Mouse (Mus musculus) left cerebral cortex, postnatal 10 days (tissue): Measurements from ENCODE around the gene Micall2. TPM values are rescaled to one million over a fixed set of nuclear protein-coding genes. Genes with fewer than 3 reads are reported as not detected.
"Not testable (repeated sequence)": the region's sequence is repeated elsewhere in the genome, so short reads cannot be mapped to it uniquely, and the experiment has no call there.

Experiments
- DNase-seq, 2 experiments: peaks; one replicate each; pipeline ENCODE4 v3.0.0; 2021 to 2022; ENCODE audit warnings: low spot score in 2 of 2, mixed read lengths in 1 of 2; ENCODE audit errors: extremely low spot score in 1 of 2
- intact Hi-C: fragments of 180-260 bp; cut with DNase I; formaldehyde crosslinking; loops from one replicate; pipeline ENCODE4 v1.15.1; 2025
- total RNA-seq, 2 experiments: library from RNA; stranded (reverse); gene quantifications; 2 replicates each; pipeline ENCODE4 v1.2.3; 2021

The Micall2 gene
- 1 to 10 TPM; 4.3 to 4.6 TPM for total RNA-seq

GRCm38 (mm10) chr5:139735677-139736503 is at the start of gene Micall2:
Gene Micall2 (minus strand): TSS chr5:139736336.
- intact Hi-C loops, result no loop called here
- DNase-seq, result peak; percentile 86 to 94

DNA sequence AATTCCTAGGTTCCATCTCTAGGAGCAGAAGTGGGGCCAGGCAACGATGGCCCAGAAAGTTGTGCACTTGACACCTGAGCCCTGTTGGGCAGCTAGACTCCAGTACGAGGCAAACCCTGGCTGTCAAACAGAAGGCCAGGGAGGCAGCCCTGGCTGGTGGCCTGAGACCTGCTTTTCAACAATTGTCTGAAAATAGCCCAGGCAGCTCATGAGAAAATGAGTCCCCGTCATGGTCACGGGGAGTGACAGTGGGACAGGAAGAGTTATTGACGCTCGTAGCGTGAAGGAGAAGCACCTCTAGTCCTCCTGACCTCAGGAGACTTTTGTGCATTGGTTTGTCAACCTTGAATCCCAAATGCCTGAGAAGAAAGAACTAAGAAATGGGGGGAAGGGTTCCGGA is 45.3 kb upstream of the Micall2 start:
- no peak for DNase-seq
- intact Hi-C loops, result no loop called here

DNA sequence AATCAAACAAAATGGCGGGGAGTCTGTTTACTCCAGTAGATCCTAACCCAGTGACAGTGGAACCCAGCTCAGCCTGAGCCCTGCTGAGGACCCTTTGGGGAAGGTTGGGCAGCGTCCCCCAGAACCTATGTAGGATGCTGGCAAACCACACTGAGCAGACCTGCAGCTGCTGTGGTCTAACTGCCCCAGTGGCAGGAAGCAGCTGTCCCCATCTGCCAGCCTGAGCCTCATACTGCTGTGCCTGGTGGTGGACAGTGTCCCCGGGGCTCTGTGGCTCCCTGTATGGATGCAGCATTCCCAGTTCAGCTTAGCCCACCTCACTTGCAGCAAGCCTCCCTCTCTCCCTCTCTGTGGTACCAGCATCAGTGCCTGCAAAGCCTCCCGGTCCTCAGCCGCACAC is 40.8 kb upstream of the Micall2 start:
- no peak for DNase-seq
- intact Hi-C loops, result no loop called here

- intact Hi-C loops, result no loop called here
- peak; percentile 96 for DNase-seq
Observed at GRCm38 (mm10) chr5:139775216-139775926, 39.2 kb upstream of the Micall2 start, which contains the start of gene Ints1. Gene Ints1 (minus strand): TSS chr5:139775674.

DNA sequence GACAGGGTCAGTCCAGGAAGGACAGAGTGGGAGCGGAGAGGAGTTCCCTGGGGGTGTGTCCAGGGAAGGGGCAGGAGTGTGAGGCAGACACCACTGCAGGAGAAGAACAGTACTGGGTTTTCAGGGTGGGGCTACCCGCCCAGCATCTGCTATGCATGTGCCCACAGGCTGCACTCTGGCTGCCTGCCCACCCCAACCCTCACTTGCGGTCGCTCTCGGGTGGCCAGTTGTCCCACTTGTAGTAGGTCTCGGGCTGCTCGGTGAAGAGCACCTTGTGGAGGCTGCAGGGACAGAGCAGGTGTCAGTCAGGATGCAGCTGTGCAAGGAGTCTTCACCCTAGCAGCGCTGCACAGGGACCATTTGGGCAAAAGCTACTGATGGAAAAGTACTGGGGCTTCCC is 32.1 kb upstream of the Micall2 start:
- intact Hi-C loops, result no loop called here
- DNase-seq, result peak in 1 of 2 experiments; percentile 41

DNA sequence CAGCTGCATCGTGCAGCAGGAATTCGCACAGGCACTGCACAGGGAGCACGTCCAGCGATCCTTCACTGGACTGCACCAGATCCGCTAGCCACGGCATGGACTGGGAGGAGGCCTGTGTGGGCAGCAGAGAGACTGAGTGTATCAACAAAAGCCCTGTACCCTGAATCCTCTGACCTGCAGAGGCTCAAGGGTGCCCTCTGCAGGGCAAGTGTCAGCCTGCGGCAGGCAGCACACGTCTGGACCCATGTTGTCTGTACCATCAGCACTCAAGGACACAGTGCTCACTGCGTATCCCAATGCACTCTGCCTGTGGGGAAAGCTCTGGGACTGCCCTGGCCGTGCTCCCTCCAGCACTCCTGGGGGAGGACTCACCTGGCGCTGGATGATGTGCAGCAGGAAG is 28.2 kb upstream of the Micall2 start:
- intact Hi-C loops, result no loop called here

DNA sequence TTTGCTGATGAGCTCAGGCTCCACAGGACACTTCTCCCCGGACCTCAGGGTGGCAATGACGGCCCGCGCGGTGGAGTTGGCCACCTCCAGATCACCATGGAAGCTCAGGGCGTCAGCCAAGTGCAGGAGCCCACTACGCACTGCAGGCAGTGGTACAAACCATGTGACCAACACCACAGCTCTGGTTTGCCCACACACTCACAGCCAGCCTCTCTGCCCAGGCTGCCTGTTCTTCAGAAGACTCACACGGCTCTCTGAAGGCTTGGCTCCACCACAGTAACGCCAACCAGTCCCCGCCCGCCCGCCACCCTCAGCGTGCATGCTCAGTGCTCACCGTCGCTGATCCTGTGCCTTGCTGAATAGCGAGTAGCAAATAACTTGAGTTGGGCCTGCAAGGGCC is 22.0 kb upstream of the Micall2 start:
- intact Hi-C loops, result no loop called here
- DNase-seq, result peak in 1 of 2 experiments; percentile 47

More for the DNA sequence above, 28.2 kb upstream of the Micall2 start:
- peak in 1 of 2 experiments; percentile 36 for DNase-seq

GRCm38 (mm10) chr5:139756586-139756985 is 20.4 kb upstream of the Micall2 start:
- intact Hi-C loops, result no loop called here
- DNase-seq, result peak in 1 of 2 experiments; percentile 52

DNA sequence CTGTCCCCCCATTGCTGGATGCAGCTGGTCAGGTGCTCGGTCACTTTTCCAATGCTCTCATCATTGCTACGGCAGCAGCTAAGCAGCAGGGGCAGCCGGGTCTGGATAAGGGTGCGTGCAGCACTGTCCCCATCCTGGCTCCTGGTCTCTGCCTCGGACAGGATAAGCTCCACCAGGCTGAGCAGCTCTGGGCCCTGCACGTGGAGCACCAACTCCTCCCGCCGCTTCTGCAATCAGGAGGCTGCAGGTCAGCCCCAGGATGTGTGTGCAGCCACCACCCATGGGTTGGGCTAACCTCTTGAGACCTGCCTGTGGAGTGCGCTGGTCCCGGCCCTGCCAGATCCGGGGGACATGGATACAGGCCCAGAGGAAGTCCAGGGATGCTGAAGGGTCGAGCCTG is 20.0 kb upstream of the Micall2 start:
- peak in 1 of 2 experiments; percentile 26 for DNase-seq
- intact Hi-C loops, result no loop called here

GRCm38 (mm10) chr5:139754753-139755152 is 18.6 kb upstream of the Micall2 start:
- intact Hi-C loops, result no loop called here
- peak; percentile 34 to 78 for DNase-seq

DNA sequence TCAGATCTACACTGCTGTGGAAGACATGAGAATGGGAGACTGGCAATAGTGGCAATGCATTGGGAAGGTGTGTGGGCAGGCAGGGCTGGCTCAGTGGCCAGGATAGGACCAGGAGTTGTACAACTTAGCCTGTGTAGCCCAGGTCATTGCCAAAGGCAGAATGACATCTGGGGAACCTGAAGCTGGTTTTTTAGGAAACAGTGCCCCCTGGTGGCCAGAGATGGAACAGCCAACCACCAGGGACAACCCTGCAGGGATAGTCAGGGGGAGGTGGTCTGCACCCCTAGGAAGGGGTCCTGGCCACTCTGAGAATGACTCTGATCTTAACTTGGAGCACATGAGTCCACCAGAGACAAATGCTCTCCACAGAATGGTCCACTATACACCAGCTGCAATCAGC is 14.4 kb upstream of the Micall2 start:
- DNase-seq, result peak; percentile 30 to 63
- intact Hi-C loops, result loop anchor here (2.0 kb wide), 1 partner anchor 34 kb away; no protein-coding TSS in a partner anchor

DNA sequence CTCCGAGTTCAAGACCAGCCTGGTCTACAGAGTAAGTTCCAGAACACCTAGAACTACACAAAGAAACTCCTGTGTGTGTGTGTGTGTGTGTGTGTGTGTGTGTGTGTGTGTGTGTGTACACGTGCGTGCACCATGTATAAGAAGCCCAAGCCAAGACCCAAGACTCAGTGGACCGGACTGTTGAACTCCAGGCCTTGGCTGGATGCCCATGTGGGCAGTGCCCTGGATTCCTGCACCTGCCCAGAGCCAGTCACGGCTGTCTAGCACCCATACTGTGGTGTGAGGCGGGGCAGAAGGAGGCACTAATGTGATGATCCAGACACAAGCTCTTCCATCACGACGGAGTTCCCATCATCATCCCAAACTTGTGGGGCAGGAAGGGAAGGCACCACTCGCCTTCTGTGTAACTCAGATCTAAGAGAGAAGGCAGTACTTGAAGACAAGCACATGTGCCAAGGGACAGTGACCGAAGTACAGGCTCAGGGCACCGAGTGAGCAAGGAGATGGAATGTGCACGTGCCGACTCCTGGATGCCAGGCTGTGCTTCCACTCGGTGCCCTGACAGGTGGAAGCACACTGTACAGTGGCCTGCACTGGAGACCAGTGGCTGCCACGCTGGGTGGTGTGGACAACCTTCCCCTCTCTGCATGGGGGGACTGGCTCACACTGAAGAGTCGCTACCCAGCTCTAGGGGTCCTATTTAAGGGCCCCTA is 13.4 kb upstream of the Micall2 start:
- DNase-seq, result peak in 1 of 2 experiments; percentile 42
- intact Hi-C loops, result loop anchor here (2.0 to 10.0 kb wide), 2 partner anchors 33 to 415 kb away; no protein-coding TSS in a partner anchor

- intact Hi-C loops, result loop anchor here (10.0 kb wide), 1 partner anchor 411 kb away; no protein-coding TSS in a partner anchor
- DNase-seq, result peak; percentile 27 to 60
Observed at GRCm38 (mm10) chr5:139745771-139746170, 9.6 kb upstream of the Micall2 start.

DNA sequence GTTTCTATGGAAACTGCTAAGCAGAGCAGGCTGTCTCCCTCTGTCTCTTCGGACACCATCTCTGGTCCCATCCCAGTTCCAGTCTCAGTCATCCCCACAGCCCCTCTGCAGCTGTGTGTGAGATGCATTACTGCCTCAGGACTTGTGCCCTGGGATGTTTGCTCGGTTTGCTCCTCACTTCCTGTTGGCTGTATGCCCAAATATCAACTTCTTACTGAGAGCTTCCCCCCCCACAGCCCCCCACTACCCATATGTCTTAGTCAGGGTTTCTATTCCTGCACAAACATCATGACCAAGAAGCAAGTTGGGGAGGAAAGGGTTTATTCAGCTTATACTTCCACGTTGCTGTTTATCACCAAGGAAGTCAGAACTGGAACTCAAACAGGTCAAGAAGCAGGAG is 6.5 kb upstream of the Micall2 start:
- DNase-seq, result not testable (repeated sequence)
- intact Hi-C loops, result loop anchor here (10.0 kb wide), 1 partner anchor 408 kb away; no protein-coding TSS in a partner anchor

DNA sequence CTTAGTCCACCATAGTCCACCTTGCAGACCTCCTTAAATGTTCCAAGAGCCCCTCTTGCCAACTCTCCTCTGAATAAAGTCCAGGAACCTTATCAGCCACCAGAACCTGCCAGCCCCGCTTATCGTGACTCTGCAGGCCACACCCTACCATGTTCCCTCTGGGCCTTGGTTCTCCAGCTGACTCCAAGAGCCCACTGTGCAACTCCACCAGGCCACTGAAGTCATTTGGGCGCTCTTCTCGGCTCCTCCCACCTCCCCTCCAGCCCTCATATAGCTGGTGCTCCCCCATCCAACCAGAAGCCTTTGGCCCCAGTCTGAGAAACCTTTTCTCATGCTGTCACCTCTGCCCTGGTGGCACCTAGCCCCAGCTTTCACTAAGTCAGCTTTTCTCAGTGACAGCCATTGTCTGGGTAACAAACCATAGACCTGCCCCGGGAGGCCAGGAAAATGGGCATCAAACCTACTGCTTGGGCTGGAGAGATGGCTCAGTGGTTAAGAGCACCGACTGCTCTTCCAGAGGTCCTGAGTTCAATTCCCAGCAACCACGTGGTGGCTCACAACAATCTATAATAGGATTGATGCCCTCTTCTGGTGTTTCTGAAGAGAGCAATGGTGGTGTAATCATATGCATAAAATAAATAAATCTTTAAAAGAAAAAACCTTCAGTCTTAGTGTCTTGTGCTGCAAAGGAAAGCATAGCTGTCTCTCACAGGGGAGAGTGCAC is 2.6 kb upstream of the Micall2 start:
- no peak for DNase-seq
- intact Hi-C loops, result no loop called here

GRCm38 (mm10) chr5:139737841-139738591 is 1.9 kb upstream of the Micall2 start:
- DNase-seq, result no peak
- intact Hi-C loops, result no loop called here

DNA sequence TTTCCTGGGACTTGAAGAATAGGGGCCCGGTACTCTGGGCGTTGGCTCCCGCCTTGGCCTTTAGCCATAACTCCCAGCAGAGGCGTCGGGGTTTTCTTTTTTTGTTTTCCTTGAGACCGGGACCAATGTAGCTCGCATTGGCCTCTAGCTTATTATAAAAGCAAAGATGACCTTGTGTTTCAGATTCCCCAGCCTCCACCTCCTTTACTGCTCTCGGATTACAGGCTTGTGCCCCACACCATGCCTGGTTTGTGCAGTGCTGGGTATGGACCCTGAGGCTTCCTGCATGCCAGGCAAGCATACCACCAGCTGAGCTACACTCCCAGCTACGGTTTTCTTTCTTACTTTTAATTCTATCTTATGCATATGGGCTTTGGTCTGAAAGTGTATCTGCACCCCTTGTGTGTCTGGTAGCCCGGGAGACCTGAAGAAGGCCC is 386 bp upstream of the Micall2 start:
- no peak for DNase-seq
- intact Hi-C loops, result no loop called here

DNA sequence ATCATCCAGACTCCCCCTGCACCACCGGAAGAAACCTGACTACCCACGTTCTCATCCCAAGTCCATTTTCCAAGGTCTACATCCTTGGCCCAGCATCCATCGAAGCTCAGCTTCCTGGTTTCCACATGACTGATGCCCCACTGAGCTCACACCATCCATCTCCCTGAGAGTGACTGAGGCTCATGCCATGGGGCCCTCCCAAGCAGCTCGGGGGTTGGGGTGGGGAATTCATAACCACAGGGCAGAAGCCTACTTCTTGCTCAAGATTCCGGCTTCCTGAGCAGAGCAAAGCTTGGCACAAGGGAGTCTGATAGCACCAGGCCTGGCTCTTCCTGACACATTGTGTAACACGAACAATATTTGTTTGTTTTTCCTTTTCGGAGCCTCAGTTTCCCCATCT is 1.4 kb downstream of the Micall2 start:
- no peak for DNase-seq

More for the DNA sequence above, 1.4 kb downstream of the Micall2 start:
- intact Hi-C loops, result no loop called here
